Mouse (Mus musculus) intestine, embryonic 16.5 days (tissue): Measurements from ENCODE around the gene Ttc9c. TPM values are rescaled to one million over a fixed set of nuclear protein-coding genes. Genes with fewer than 3 reads are reported as not detected.
A peak's percentile ranks its signal among the peaks of the same experiment; 100 is the strongest.

ENCODE experiments used
- ATAC-seq: fragments of 200-750 bp; cut with Nextera tagmentation; 2 replicates; pipeline ENCODE4 v1.8.0; 2017; ENCODE audit warnings: moderate TSS enrichment, moderate library complexity
- H3K27ac ChIP-seq: fragments of 300-500 bp; sonication (generic); 2 replicates; pipeline ENCODE4 v1.5.1; 2014; ENCODE audit warnings: mild to moderate bottlenecking, low read length
- H3K27me3 ChIP-seq: fragments of 300-500 bp; sonication (generic); replicated peaks from 2 replicates; pipeline ENCODE4 v1.6.1; 2014; ENCODE audit warnings: low read length, control low read depth, mixed read lengths; ENCODE audit not compliant: control insufficient read depth, insufficient read depth
- H3K36me3 ChIP-seq: fragments of 300-500 bp; sonication (generic); 2 replicates; pipeline ENCODE4 v1.6.1; 2014; ENCODE audit warnings: low read length, control low read depth; ENCODE audit not compliant: control insufficient read depth, insufficient read depth
- H3K4me1 ChIP-seq: fragments of 300-500 bp; sonication (generic); 2 replicates; pipeline ENCODE4 v1.6.1; 2014; ENCODE audit warnings: low read length, control low read depth, mixed read lengths; ENCODE audit not compliant: control insufficient read depth, insufficient read depth
- H3K4me2 ChIP-seq: fragments of 300-500 bp; sonication (generic); 2 replicates; pipeline ENCODE4 v1.6.1; 2014; ENCODE audit warnings: low read depth, low read length, control low read depth
- H3K4me3 ChIP-seq: fragments of 300-500 bp; sonication (generic); 2 replicates; pipeline ENCODE4 v1.5.1; 2014; ENCODE audit warnings: mild to moderate bottlenecking, low read length
- H3K9ac ChIP-seq: fragments of 300-500 bp; sonication (generic); 2 replicates; pipeline ENCODE4 v1.6.1; 2014; ENCODE audit warnings: low read depth, low read length
- H3K9me3 ChIP-seq: fragments of 300-500 bp; sonication (generic); 2 replicates; pipeline ENCODE4 v1.6.1; 2016; ENCODE audit warnings: low read length, control low read depth; ENCODE audit not compliant: control insufficient read depth
- WGBS: fragments of 180-500 bp; shearing (Covaris S2); extraction: QIAGEN DNeasy Blood & Tissue Kit; methylation state at CpG from one replicate; pipeline ENCODE4 v1.1.7; 2014; 5-methylcytosine and 5-hydroxymethylcytosine counted together
- polyA plus RNA-seq: library from polyadenylated mRNA; unstranded; fragments of >200 nt; fragmentation: Nextera tagmentation; extraction: Ambion mirVana; gene quantifications from 2 replicates; pipeline ENCODE4 v1.2.1, GENCODE M21; 2015

Ttc9c gene
- polyA plus RNA-seq, 1 experiment from 2014 or later: 44.0 TPM

DNA sequence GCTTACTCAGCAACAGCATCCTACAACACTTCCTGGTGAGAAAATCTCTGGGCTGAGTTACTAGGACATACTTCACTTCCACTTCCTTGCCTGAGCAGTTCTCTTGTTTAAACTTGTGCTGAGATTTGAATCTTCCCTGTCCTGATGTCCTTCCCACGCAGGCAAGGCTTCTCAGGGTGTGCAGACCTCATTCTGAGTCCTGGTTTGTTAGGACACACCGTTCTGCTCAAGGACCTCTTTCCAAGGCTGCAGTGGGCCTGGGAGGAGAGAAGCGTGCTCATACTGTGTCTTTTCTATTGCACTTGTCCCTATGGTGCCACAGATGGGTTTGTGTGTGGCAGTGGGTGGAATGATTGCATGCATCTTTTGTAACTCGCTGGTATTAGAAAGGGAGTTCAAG is 13.8 kb upstream of the Ttc9c start:
- Histone ChIP-seq H3K9me3 (no peaks in the 10 kb centered on the region), H3K27me3 (no peaks in the 10 kb centered on the region), H3K4me3 (no peak overlapping the region), H3K27ac (no peak overlapping the region), H3K9ac (no peak overlapping the region), H3K36me3 (peaks cover 40% of the 10 kb centered on the region), H3K4me1 (no peaks in the 10 kb centered on the region; the same call in 1 of the 2 replicates), H3K4me2 (no peak overlapping the region)
- ATAC-seq: no peak
- 89% methylated on average over 4 of the region's 4 CpGs for WGBS

DNA sequence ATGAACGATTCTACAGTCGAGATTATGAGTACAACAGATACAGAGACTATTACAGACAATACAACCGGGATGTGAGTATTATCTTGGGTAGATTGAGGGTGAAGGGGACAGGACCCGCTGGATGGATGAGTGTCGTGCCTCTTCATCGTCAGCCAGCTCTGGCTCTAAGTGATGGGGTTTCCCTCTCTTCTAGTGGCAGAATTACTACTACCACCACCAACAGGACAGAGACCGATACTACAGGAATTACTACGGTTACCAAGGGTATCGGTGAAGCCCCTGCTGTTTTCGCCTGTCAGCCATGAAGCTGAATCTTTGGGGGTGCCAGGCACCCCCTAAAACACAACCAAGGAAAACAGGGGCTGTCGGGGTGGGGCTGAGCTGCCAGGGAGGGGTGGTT is 12.1 kb upstream of the Ttc9c start:
- WGBS: 84% methylated on average over 11 of the region's 11 CpGs
- peaks cover 50% of the 10 kb centered on the region for H3K36me3 ChIP-seq
- no peaks in the 10 kb centered on the region for H3K27me3 ChIP-seq

DNA sequence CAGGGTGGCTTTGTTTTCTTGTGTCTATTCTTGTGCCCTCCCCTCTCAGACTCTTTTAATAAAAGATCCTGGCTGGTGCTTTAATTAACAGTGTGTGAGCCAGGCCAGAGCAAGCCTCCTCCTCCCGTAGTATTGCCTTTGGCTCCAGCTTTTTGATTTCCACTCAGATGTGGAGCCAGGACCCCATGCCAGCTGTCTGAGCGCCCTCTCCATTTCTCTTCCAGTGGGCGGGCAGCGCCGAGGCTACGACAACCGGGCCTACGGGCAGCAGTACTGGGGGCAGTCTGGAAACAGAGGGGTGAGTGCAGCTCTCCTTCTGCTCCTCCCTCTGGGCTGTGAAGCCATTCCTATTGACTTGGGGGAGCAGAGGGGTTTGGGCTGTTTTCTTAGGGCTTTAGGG is 11.5 kb upstream of the Ttc9c start:
- peaks cover 53% of the 10 kb centered on the region for H3K36me3 ChIP-seq

More for the DNA sequence above, 12.1 kb upstream of the Ttc9c start:
- no peak overlapping the region for H3K4me3 ChIP-seq
- H3K9ac ChIP-seq: no peak overlapping the region
- no peak for ATAC-seq
- no peak overlapping the region for H3K4me2 ChIP-seq
- H3K27ac ChIP-seq: no peak overlapping the region
- no peaks in the 10 kb centered on the region for H3K9me3 ChIP-seq
- H3K4me1 ChIP-seq: no peaks in the 10 kb centered on the region

GRCm38 (mm10) chr19:8829660-8830059 is 10.5 kb upstream of the Ttc9c start, which contains the start of gene AC129217.1:
AC129217.1 (plus strand) TSS chr19:8829773.
- Histone ChIP-seq H3K9ac (no peak within 1 kb of the TSS), H3K9me3 (no peaks in the 10 kb centered on the region), H3K27me3 (no peaks in the 10 kb centered on the region), H3K4me3 (no peak within 1 kb of the TSS), H3K4me2 (no peak within 1 kb of the TSS), H3K36me3 (peaks cover 53% of the 10 kb centered on the region), H3K27ac (no peak within 1 kb of the TSS), H3K4me1 (no peaks in the 10 kb centered on the region)
- WGBS: 90% methylated on average over 8 of the region's 8 CpGs
- no peak for ATAC-seq

More for the DNA sequence above, 11.5 kb upstream of the Ttc9c start:
- Histone ChIP-seq H3K27ac (no peak overlapping the region), H3K27me3 (no peaks in the 10 kb centered on the region), H3K4me1 (no peaks in the 10 kb centered on the region), H3K4me3 (no peak overlapping the region), H3K9me3 (no peaks in the 10 kb centered on the region), H3K9ac (no peak overlapping the region), H3K4me2 (no peak overlapping the region)
- ATAC-seq: no peak
- 92% methylated on average over 8 of the region's 8 CpGs for WGBS

DNA sequence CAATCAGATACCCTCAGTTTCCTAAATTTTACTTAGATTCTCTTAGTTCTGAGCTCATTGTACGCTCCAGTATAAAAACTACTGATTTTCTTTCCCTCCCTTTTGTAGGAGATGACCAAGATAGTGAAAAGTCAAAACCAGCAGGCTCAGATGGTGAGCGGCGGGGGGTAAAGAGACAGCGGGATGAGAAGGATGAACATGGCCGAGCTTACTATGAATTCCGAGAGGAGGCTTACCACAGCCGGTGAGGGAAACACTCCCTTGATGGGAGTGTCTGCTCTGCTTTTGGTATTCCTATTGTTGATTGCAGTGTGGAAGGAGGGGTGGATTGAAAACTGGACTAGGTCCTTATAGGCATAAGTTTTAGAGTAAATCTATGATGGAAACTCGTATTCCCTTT is 3.6 kb upstream of the Ttc9c start:
- no peaks in the 10 kb centered on the region for H3K9me3 ChIP-seq
- WGBS: 64% methylated on average over 8 of the region's 8 CpGs
- peaks cover 21% of the 10 kb centered on the region for H3K36me3 ChIP-seq
- H3K4me3 ChIP-seq: peak overlapping the region; percentile 34
- peak overlapping the region; percentile 87 for H3K4me2 ChIP-seq
- no peaks in the 10 kb centered on the region for H3K27me3 ChIP-seq
- peak overlapping the region; percentile 40; the same call in 1 of the 2 replicates for H3K9ac ChIP-seq
- ATAC-seq: no peak
- peaks cover 12% of the 10 kb centered on the region; the same call in 1 of the 2 replicates for H3K4me1 ChIP-seq
- H3K27ac ChIP-seq: no peak overlapping the region

DNA sequence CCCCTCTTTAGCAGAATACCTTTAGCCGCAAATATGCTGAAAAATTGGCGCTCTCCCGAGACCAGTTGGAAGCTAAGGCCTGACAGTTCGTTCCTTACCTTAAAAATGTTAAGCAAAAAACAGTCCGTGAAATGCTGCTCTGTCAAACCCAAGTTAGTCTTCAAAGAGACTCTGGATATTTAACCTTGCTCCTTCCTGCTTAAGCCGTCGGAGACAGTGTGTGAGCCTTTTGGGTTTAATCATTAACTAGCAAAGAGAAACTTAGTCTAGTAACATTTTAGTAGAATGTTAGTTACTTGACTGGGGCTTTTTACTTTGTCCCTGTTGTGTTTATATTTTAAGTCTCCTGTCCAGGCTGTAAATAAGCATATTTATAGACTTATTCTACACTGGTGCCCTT is 2.0 kb upstream of the Ttc9c start:
- H3K27ac ChIP-seq: peak overlapping the region; percentile 100
- no peaks in the 10 kb centered on the region for H3K27me3 ChIP-seq
- no peaks in the 10 kb centered on the region for H3K9me3 ChIP-seq
- H3K4me1 ChIP-seq: peaks cover 21% of the 10 kb centered on the region
- ATAC-seq: no peak
- peak overlapping the region; percentile 100 for H3K4me3 ChIP-seq
- H3K36me3 ChIP-seq: peaks cover 14% of the 10 kb centered on the region
- WGBS: 0% methylated on average over 7 of the region's 7 CpGs
- H3K9ac ChIP-seq: peak overlapping the region; percentile 97
- H3K4me2 ChIP-seq: peak overlapping the region; percentile 87

- H3K9me3 ChIP-seq: no peaks in the 10 kb centered on the region
- no peaks in the 10 kb centered on the region for H3K27me3 ChIP-seq
- peak overlapping the region; percentile 87 for H3K4me2 ChIP-seq
- H3K4me1 ChIP-seq: peaks cover 21% of the 10 kb centered on the region
- WGBS: under 1% methylated on average over 48 of the region's 48 CpGs
- peak overlapping the region; percentile 100 for H3K4me3 ChIP-seq
- peak overlapping the region; percentile 100 for H3K27ac ChIP-seq
- ATAC-seq: peak; percentile 27
- H3K36me3 ChIP-seq: peaks cover 13% of the 10 kb centered on the region
- H3K9ac ChIP-seq: peak overlapping the region; percentile 97
Observed at GRCm38 (mm10) chr19:8820424-8820956, 1.4 kb upstream of the Ttc9c start.

GRCm38 (mm10) chr19:8819596-8820423 is 677 bp upstream of the Ttc9c start, which contains the start of gene Hnrnpul2:
Hnrnpul2 (plus strand) TSS chr19:8820010.
- ATAC-seq: peak; percentile 95
- Histone ChIP-seq H3K9ac (peak within 1 kb of the TSS; percentile 97), H3K4me1 (peaks cover 21% of the 10 kb centered on the region), H3K27me3 (no peaks in the 10 kb centered on the region), H3K4me2 (peak within 1 kb of the TSS; percentile 87), H3K4me3 (peak within 1 kb of the TSS; percentile 100), H3K36me3 (peaks cover 13% of the 10 kb centered on the region), H3K9me3 (no peaks in the 10 kb centered on the region), H3K27ac (peak within 1 kb of the TSS; percentile 100)
- WGBS: 0% methylated on average over 72 of the region's 83 CpGs

DNA sequence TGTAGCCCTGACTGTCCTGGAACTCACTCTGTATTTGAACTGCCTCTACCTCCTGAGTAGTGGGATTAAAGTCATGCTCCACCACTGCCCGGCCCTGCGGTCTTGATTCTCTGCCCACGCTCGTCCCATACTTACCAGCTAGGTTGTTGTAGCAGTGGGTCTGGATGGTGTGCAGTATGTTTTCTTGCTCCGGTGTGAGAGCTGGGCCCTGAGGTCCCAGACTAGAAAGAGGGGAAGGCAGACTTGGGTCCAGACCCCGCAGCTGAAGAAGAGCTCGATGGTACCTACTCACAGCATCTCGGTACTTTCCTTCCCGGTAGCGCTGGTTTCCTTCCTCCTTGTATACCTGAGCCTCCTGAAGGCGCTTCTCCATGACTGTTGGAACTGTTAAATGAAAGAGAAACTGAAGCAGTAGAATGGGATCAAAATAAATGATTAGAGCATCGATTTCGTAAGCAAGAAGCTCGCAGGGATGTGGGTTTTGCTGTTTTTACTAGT is 783 bp downstream of the Ttc9c start:
- Histone ChIP-seq H3K36me3 (peaks cover 13% of the 10 kb centered on the region), H3K9me3 (no peaks in the 10 kb centered on the region), H3K9ac (peak overlapping the region; percentile 73), H3K27ac (peak overlapping the region; percentile 98), H3K4me1 (peaks cover 21% of the 10 kb centered on the region), H3K4me3 (peak overlapping the region; percentile 100), H3K4me2 (peak overlapping the region; percentile 80), H3K27me3 (no peaks in the 10 kb centered on the region)
- WGBS: 17% methylated on average over 14 of the region's 14 CpGs
- no peak for ATAC-seq
